Mouse (Mus musculus) kidney, embryonic 16.5 days (tissue): ENCODE data around the gene Akap2. TPM values are rescaled to one million over a fixed set of nuclear protein-coding genes. Genes with fewer than 3 reads are reported as not detected.

ENCODE experiments used
- ATAC-seq: fragments of 200-750 bp; cut with Nextera tagmentation; 2 replicates; pipeline ENCODE4 v1.8.0; 2017; ENCODE audit warnings: moderate TSS enrichment; ENCODE audit not compliant: low FRiP score, low TSS enrichment
- H3K27ac ChIP-seq: fragments of 300-500 bp; sonication (generic); 2 replicates; pipeline ENCODE4 v1.5.1; 2014; ENCODE audit warnings: low read length
- H3K27me3 ChIP-seq: fragments of 300-500 bp; sonication (generic); 2 replicates; pipeline ENCODE4 v1.6.1; 2014; ENCODE audit warnings: low read length, control low read depth, mixed read lengths; ENCODE audit not compliant: insufficient read depth
- H3K36me3 ChIP-seq: fragments of 300-500 bp; sonication (generic); 2 replicates; pipeline ENCODE4 v1.6.1; 2014; ENCODE audit warnings: low read length, control low read depth, mixed read lengths; ENCODE audit not compliant: insufficient read depth
- H3K4me1 ChIP-seq: fragments of 300-500 bp; sonication (generic); 2 replicates; pipeline ENCODE4 v1.6.1; 2014; ENCODE audit warnings: low read length, control low read depth, mixed read lengths; ENCODE audit not compliant: insufficient read depth
- H3K4me2 ChIP-seq: fragments of 300-500 bp; sonication (generic); replicated peaks from 2 replicates; pipeline ENCODE4 v1.6.1; 2014; ENCODE audit warnings: low read depth, low read length
- H3K4me3 ChIP-seq: fragments of 300-500 bp; sonication (generic); 2 replicates; pipeline ENCODE4 v1.5.1; 2014; ENCODE audit warnings: mild to moderate bottlenecking, low read length
- H3K9ac ChIP-seq: fragments of 300-500 bp; sonication (generic); replicated peaks from 2 replicates; pipeline ENCODE4 v1.6.1; 2014; ENCODE audit warnings: low read length
- H3K9me3 ChIP-seq: fragments of 300-500 bp; sonication (generic); 2 replicates; pipeline ENCODE4 v1.6.1; 2016; ENCODE audit warnings: low read length, control low read depth
- WGBS: fragments of 180-500 bp; shearing (Covaris S2); extraction: QIAGEN DNeasy Blood & Tissue Kit; methylation state at CpG from one replicate; pipeline ENCODE4 v1.1.7; 2014; 5-methylcytosine and 5-hydroxymethylcytosine counted together
- polyA plus RNA-seq: library from polyadenylated mRNA; unstranded; fragments of >200 nt; fragmentation: Nextera tagmentation; extraction: Ambion mirVana; gene quantifications from 2 replicates; pipeline ENCODE4 v1.2.1, GENCODE M21; 2015

The Akap2 gene
- polyA plus RNA-seq, 1 experiment from 2014 or later = 28.4 TPM

DNA sequence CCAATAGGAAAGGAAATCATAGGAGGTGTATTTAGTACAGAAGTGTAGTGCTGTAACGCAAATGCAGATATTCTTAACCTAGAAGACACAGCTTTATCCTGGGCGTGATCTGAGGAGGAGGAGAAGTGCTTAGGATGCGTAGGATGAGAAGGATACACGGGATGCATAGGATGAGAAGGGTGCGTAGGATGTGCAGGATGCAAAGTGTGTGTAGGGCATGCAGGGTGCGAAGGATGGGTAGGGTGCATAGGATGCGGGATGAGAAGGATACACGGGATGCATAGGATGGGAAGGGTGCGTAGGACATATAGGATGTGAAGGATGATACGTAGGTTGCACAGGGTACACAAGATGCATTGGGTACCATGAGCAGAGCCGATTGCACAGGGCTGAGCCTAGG is 20.5 kb upstream of the Akap2 start:
- no peak for ATAC-seq
- 95% methylated on average over 11 of the region's 11 CpGs for WGBS
- no peak overlapping the region for H3K27ac ChIP-seq
- H3K4me2 ChIP-seq = no peak overlapping the region
- H3K36me3 ChIP-seq = no peaks in the 10 kb centered on the region
- H3K9ac ChIP-seq = no peak overlapping the region
- no peaks in the 10 kb centered on the region for H3K4me1 ChIP-seq
- no peak overlapping the region for H3K4me3 ChIP-seq
- H3K9me3 ChIP-seq = no peaks in the 10 kb centered on the region
- no peaks in the 10 kb centered on the region for H3K27me3 ChIP-seq

DNA sequence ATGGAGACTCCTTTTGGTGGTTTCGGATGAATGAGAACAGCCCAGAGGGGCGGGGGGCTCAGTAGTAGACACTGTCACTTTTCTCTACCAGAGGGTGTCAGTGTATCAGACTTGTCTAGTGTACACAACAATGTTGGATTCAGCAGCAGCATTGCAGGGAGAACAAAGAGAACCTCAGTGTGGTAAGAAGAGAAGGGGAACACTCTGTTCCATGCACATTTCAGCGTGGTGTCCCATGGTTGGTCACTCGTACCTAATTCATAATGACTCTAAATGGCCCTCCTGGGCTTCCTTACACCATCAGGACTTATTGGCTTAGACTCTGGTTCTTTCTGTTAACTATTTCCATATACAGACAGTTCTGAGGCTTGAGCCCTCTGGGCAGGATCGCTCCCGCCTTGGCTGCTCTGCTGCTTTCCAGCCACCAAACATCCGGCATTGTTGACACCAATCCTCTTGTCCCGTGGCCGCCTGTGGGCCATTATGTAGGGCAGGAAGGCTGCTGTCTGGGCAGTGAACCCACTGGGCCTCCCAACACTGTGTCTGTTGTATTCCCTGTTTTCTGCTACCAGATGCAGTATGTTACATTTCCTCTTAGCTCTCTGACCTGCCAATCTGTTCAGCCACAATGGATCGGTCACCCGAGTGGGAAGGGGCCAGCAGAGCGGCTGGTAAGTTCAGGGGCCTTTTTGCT is 19.4 kb upstream of the Akap2 start:
- WGBS = 91% methylated on average over 12 of the region's 12 CpGs
- H3K9me3 ChIP-seq = no peaks in the 10 kb centered on the region
- no peak overlapping the region for H3K9ac ChIP-seq
- no peak overlapping the region for H3K4me2 ChIP-seq
- no peak overlapping the region for H3K4me3 ChIP-seq
- H3K27ac ChIP-seq = no peak overlapping the region
- no peaks in the 10 kb centered on the region for H3K4me1 ChIP-seq
- H3K27me3 ChIP-seq = no peaks in the 10 kb centered on the region
- H3K36me3 ChIP-seq = no peaks in the 10 kb centered on the region
- ATAC-seq = no peak

GRCm38 (mm10) chr4:57701576-57701975 is 15.9 kb upstream of the Akap2 start:
- no peak overlapping the region for H3K9ac ChIP-seq
- peaks cover 10% of the 10 kb centered on the region; the same call in 1 of the 2 replicates for H3K4me1 ChIP-seq
- WGBS = 85% methylated on average over 5 of the region's 5 CpGs
- H3K9me3 ChIP-seq = no peaks in the 10 kb centered on the region
- ATAC-seq = no peak
- H3K27ac ChIP-seq = no peak overlapping the region
- no peaks in the 10 kb centered on the region for H3K27me3 ChIP-seq
- no peaks in the 10 kb centered on the region for H3K36me3 ChIP-seq
- no peak overlapping the region for H3K4me2 ChIP-seq
- no peak overlapping the region for H3K4me3 ChIP-seq

GRCm38 (mm10) chr4:57703574-57704470 is 13.6 kb upstream of the Akap2 start:
- H3K9me3 ChIP-seq = no peaks in the 10 kb centered on the region
- no peak overlapping the region for H3K4me3 ChIP-seq
- peaks cover 10% of the 10 kb centered on the region; the same call in 1 of the 2 replicates for H3K4me1 ChIP-seq
- H3K27me3 ChIP-seq = no peaks in the 10 kb centered on the region
- peak overlapping the region; percentile 75 for H3K27ac ChIP-seq
- 55% methylated on average over 11 of the region's 11 CpGs for WGBS
- H3K36me3 ChIP-seq = no peaks in the 10 kb centered on the region
- peak; percentile 51 for ATAC-seq
- H3K9ac ChIP-seq = no peak overlapping the region
- no peak overlapping the region for H3K4me2 ChIP-seq

- Histone ChIP-seq H3K27me3 (no peaks in the 10 kb centered on the region), H3K36me3 (no peaks in the 10 kb centered on the region), H3K4me2 (no peak overlapping the region), H3K4me1 (peaks cover 10% of the 10 kb centered on the region; the same call in 1 of the 2 replicates), H3K9me3 (no peaks in the 10 kb centered on the region), H3K27ac (peak overlapping the region; percentile 75; the same call in 1 of the 2 replicates), H3K9ac (no peak overlapping the region), H3K4me3 (no peak overlapping the region)
- ATAC-seq = no peak
- 87% methylated on average over 7 of the region's 7 CpGs for WGBS
Measured at GRCm38 (mm10) chr4:57704575-57704974, 12.9 kb upstream of the Akap2 start.

DNA sequence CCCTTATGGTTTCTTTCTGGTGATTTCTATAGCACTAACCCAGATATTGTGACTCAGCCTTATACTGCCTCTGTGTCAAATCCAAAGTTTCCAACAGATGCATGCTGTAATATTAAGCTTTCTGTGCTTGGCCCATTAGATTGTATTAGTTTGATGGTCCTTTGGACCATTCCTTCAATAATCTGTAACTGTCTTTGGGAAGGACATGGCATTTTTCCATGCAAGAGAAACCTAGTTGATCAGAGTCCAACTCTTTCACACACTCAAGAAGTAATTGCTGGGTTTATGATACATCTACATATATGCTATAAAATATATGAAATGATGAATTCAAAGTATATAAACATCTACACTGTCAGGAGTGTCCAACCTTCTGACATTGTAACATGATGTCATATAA is 1.6 kb upstream of the Akap2 start:
- H3K4me2 ChIP-seq = no peak overlapping the region
- no peaks in the 10 kb centered on the region for H3K27me3 ChIP-seq
- H3K36me3 ChIP-seq = no peaks in the 10 kb centered on the region

DNA sequence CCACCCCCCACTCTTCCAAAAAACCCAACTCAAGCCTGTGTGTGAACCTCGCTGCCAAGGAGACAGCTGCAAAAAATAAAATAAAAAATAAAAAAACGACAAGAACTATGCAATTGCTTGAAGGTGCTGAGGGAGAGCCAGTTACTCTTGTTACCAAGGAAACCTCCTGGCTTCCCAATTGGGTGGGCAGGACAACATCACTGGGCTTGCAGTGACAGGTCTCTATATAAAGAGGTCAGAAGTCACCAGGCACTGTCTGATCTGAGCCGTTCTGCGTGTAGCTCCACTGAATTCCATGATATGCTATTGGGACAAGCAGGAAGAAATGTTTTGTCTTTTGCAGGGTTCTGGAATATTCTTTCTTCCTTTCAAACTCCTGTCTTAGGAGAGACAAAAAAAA is 722 bp upstream of the Akap2 start:
- no peak overlapping the region for H3K4me3 ChIP-seq
- H3K27me3 ChIP-seq = no peaks in the 10 kb centered on the region
- H3K4me1 ChIP-seq = no peaks in the 10 kb centered on the region
- no peak overlapping the region for H3K4me2 ChIP-seq
- 45% methylated on average over 4 of the region's 4 CpGs for WGBS
- H3K9me3 ChIP-seq = no peaks in the 10 kb centered on the region
- no peaks in the 10 kb centered on the region for H3K36me3 ChIP-seq
- no peak for ATAC-seq
- H3K27ac ChIP-seq = no peak overlapping the region
- H3K9ac ChIP-seq = no peak overlapping the region

More for the DNA sequence above, 1.6 kb upstream of the Akap2 start:
- Histone ChIP-seq H3K9ac (no peak overlapping the region), H3K9me3 (no peaks in the 10 kb centered on the region), H3K27ac (no peak overlapping the region), H3K4me1 (no peaks in the 10 kb centered on the region), H3K4me3 (no peak overlapping the region)
- ATAC-seq = no peak

DNA sequence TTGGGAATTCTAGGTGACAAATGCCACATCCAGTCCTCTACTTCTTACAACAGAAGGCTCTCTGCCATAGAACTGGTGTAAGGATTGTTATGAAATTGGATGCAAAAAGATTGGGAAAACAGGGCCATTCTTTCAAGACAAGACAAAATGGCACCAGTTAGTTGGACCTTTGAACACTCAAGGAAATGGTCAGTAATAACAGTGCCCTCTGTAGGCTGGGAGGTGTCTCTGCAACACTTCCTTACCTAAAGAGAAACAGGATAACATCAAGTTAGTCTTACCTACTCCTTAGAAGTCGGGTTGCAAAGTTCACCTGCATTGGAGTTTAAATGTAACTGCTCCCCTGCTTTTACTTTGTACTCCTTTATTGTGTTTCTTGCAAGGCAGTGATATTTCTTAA is 1.9 kb downstream of the Akap2 start:
- Histone ChIP-seq H3K9ac (no peak overlapping the region), H3K4me1 (no peaks in the 10 kb centered on the region), H3K4me2 (no peak overlapping the region), H3K4me3 (no peak overlapping the region), H3K36me3 (no peaks in the 10 kb centered on the region), H3K27me3 (no peaks in the 10 kb centered on the region), H3K27ac (no peak overlapping the region), H3K9me3 (no peaks in the 10 kb centered on the region)
- WGBS = 95% methylated on average over 1 of the region's 1 CpGs
- ATAC-seq = no peak

DNA sequence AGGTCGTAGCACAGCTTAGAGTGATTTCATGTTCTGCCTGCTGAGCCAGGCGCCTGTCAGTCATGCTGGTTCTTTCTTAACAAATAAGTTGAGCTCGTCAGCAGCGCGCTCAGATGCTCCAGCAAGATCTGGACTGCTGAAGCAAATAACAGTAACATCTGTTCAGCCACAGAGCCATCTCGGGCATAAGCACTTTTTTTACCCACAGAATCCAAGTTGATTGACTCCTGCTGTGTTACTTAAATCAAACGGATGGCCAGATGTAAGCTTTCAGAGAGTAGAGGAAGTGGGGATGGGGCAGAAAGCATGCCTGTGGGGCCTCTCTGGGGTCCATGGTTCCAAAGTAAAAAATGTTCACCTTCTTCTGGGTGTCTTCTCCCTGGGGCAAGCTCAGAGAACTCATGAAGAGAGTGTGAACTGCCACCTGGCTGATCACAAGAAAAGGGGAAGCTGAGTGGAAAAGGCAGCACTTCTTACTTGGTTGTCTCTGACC is 3.5 kb downstream of the Akap2 start:
- Histone ChIP-seq H3K9ac (no peak overlapping the region), H3K36me3 (no peaks in the 10 kb centered on the region), H3K4me2 (no peak overlapping the region), H3K27me3 (no peaks in the 10 kb centered on the region), H3K4me1 (no peaks in the 10 kb centered on the region), H3K4me3 (no peak overlapping the region), H3K27ac (no peak overlapping the region), H3K9me3 (no peaks in the 10 kb centered on the region)
- ATAC-seq = no peak
- 38% methylated on average over 7 of the region's 7 CpGs for WGBS

- H3K27me3 ChIP-seq = no peaks in the 10 kb centered on the region
- WGBS = 83% methylated on average over 4 of the region's 4 CpGs
- no peaks in the 10 kb centered on the region for H3K36me3 ChIP-seq
- no peak overlapping the region for H3K4me2 ChIP-seq
- H3K9ac ChIP-seq = no peak overlapping the region
- H3K4me3 ChIP-seq = no peak overlapping the region
- ATAC-seq = no peak
- H3K27ac ChIP-seq = no peak overlapping the region
- H3K9me3 ChIP-seq = no peaks in the 10 kb centered on the region
- H3K4me1 ChIP-seq = no peaks in the 10 kb centered on the region
Measured at GRCm38 (mm10) chr4:57722296-57722695, 4.8 kb downstream of the Akap2 start.
